Mouse (Mus musculus) brain, adult 2 months (tissue): Measurements from ENCODE around the gene Disp2.

Experiments used
- DNase-seq: peaks from one replicate; pipeline ENCODE4 v3.0.0; 2011; ENCODE audit warnings: low read depth, low spot score

Disp2 gene

DNA sequence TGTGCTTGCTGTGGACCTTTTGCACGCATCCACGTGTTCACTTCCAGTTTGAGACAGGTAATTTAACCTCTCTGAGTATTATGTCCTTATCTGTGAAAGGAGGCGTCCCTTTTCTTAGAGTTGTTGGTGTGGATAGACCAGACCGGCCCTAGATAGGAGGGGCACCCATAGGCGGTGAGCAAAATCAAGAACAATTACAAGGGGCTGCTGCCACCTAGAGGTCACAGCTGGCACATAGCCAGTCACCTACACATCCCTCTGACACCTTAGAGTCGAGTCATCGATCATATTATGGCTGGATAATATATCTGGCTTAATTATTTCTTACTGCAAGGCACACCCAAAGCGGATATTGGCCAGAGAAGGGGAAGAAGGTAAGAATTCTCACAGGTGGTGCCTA lies 19.7 kb upstream of the Disp2 start:
- DNase-seq: peak; percentile 79

DNA sequence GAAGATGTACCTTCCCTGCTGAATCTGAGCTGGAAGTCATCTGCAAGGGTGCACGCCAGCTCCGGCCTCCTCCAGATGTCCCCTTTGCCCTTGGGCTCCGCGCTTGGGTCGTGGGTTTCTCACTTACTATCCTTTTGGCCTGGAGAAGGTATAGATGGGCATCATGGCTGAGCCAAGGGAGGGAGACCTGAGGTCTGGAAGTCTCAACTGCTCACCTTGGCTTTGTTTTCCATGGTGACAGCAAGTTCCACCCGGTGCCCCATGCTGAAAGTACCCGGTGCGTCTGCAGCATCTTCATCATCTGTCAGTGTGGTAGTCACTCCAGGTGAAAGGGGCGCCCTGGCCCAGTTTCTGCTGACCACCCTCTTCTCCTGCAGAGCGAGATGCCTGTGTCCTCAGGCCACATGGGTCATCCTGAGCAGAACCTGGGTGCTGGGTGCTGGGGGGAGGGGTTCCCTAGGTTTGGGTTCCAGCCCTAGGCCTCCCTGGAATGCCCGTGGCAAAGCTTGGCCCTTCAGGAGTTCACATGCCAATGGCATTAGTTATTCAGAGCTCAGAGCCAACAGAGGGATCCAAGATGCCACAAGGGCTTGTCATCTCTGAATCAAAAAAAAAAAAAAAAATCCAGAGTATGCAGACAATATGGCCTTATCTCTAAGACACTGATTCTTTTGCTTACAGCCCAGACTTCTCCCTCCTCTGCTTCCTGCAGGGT lies 19.1 kb upstream of the Disp2 start:
- no peak for DNase-seq

DNA sequence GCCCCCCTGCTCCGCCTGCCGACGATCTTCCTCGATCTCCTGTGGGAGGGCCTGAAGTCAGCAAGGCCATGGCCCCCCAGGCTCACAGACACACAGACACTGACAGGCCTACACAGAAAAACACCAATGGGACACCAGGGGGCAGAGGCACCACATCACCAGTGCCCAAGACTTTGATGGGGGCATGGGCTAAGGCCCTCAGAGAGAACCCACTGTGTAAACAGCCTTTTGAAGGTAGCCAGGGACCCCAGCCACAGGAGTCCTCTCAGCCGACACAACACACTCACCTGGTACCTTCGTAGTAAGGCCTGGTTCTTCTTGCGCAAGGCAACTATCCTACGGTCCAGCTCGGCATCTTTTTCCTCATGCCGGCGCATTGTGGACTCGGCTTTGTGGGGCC lies 18.2 kb upstream of the Disp2 start:
- no peak for DNase-seq

DNA sequence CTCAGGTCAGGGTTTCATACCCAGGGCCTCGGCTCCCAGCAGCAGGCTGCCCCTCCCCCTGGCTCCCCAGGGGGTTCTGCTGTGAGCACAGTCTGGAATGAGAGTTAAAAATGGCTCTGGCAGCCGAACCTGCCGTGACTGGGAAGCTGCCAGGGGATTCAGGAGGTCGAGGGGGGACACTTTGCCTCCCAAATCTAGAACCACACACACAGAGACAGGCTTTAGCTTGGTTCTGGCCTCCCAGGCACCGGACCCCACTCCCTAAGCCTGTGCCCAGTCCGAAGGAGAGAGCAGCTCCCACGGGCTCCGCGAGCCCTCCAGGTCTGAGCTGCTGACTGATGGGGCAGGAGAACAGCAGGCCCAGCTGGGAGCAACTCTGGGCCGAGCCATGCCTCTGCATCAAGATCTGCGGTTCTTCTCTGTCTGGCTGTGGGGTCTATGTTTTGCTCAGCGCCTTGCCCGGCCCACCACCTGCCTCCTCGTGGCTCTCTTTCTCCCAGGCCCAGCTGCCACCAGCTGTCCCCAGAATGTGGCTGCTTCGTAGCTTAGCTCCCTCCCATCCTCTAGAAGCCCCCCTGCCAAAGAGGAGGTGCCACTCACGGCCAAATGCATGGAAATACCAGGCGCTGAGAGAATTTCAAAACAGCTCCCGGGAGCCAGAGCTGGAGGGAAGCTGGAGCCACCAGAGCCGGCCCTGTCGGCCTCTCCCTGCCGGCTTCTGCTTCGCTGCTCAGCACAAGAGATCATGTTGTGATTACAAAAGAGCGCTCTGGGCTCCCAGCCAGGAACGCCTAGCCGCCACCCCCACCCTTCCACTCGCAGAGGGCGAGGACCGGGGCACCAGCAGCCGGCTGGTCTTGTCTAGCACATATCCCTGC lies 17.4 kb upstream of the Disp2 start, which contains the start of gene Ccdc9b:
Ccdc9b (minus strand) TSS at position 756 of the 878 bp plus-strand sequence.
- peak; percentile 94 for DNase-seq

- no peak for DNase-seq
These were observed 16.8 kb upstream of the Disp2 start for GRCm38 (mm10) chr2:118762784-118763148.

DNA sequence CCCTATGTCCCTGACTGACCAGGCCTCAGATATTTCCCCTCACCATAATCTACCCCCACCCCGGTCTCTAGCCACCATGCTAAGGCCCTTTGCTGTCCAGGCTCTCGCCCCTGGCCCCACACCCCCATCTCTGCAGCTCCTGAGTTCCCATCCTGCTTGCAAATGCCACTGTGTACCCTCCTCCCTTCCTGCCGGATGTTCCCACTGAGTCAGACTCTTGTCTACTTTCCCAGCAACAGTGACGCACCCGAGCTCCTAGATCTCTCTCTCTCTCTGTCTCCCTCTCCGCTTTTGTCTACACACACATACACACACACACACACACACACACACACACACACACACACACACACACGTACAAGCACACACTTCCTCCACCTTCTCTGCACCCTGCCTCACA lies 16.1 kb upstream of the Disp2 start:
- peak; percentile 94 for DNase-seq

DNA sequence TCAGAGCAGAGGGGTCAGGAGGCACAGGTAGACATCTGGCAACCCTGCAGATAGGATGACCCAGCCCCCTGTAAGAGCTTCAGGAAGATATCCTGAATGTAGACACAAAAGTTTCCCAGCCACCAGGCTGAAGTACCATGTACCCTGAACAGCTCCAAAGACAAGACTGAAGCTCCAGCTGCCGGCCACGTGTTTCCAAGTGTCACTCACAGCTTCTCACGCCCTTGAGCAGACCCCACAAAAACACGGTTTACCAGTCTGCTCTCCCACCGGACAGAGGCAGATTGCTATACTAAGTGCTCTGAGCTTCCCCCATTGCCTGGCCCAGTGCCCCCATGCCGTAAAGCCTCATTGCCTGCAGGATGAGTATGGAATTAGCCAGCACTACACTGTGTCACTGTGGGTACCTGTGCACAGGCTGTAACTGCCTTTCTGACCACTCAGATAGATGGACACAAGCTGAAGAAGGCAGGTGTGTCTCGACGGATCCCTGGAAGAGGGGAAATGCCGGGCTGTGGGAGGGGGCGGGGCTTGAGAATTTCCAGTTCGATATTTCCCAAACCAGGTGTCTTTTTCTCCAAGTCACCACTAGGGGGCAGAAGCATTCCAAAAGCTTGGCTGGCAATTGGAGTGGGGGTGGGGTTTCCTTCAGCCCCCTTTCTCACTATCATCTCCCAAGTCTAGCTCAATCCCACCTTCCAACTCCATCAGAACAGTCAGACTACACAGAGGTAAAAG lies 15.3 kb upstream of the Disp2 start:
- DNase-seq: peak; percentile 83

- DNase-seq: no peak
These were observed 14.6 kb upstream of the Disp2 start for GRCm38 (mm10) chr2:118764875-118765274.

- no peak for DNase-seq
These were observed 13.2 kb upstream of the Disp2 start for GRCm38 (mm10) chr2:118766041-118767033.

DNA sequence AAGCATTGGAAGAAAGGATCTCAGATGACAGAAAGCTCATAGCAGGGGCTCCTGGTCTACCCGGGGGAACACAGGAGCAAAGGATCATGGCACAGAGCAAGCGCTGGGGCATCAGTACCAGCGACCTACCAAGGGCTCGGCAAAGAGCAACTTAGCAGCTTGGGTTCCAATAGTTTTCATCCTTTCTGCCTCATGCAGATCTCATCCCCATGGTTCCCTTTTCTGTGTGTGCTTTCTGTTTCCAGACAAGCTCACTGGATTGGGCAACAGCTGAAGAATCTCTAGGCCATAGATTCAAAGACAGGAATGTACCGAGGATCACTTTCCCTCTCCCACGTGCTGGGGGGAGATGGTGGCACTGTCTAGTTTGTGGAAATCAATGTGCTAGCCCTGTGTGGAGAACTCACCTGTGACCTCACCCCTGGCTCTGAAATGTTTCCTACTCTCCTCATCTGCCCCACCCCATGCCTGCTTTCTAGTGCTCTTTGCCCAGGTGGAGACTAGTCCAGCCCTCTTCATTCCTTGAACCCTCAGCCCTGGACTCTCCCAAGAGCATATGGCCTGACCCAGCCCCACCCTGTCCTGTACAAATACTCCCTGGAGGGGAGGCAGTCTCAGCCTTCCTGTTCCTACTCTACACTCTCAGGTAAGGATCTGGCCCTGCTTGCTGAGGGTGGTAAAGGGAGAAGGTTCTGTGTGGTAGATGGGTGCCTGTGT lies 7.2 kb upstream of the Disp2 start, which contains the start of gene Phgr1:
Phgr1 (plus strand) TSS at position 612 of the 717 bp plus-strand sequence.
- DNase-seq: no peak

DNA sequence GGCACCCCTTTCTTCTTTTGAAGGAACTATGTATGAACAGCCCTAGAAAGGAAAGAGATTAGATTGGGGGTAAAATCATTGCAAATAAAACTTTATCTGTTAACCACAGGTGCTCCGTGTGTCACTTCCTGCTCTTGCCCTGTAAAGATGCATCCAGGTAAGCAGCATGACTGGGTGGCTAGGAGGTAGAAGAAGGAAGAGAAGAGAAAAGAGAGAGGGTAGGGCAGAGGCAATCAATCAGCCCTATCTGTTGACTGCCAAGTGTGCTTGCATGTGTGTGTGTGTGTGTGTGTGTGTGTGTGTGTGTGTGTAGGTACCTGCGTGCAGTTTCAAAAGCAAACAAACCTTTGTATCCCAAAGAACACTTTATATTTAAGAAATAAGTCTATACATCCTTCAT lies 5.0 kb upstream of the Disp2 start:
- no peak for DNase-seq

- DNase-seq: peak; percentile 63
These were observed 4.1 kb upstream of the Disp2 start for GRCm38 (mm10) chr2:118775396-118775795.

DNA sequence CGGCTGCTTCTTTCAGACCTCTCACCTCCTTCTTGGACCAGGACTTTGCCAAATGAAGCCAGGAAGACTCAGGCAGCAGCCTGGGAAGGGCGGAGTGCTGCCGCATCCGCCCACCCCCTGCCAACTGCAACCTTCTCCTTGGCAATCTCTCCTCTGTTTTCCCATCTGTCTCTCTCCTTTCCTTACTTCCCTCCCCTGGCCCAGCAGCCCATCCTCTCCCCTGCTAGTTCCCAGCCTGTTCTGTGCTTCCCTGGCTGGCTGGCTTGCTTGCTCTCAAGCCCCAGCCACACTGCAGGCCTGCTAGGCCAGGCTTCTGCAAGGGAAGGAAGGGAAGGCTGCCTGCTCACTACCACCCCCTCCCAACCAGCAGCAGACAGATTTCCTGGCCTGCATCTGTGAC lies 3.7 kb upstream of the Disp2 start:
- peak; percentile 96 for DNase-seq

- no peak for DNase-seq
These were observed 3.2 kb upstream of the Disp2 start for GRCm38 (mm10) chr2:118776295-118776694.

DNA sequence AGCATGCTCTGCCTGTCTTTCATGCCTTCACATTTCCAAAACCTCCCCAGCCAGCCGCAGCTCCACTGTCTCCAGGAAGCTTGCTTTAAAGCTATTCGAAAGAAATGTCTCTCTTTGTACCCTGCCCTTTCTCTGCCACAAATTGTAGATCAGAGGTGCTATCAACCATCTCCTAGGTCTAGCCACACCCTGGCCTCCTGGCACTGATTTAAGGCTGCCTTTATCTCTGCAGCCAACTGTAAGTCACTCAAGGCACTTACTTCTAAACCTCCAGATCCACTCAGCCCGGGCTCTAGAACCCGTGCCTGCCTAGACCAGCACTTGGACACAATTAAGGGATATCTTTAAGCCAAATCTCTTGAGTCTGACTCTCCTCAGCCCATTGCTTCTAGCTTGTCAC lies 1.1 kb upstream of the Disp2 start:
- DNase-seq: no peak

DNA sequence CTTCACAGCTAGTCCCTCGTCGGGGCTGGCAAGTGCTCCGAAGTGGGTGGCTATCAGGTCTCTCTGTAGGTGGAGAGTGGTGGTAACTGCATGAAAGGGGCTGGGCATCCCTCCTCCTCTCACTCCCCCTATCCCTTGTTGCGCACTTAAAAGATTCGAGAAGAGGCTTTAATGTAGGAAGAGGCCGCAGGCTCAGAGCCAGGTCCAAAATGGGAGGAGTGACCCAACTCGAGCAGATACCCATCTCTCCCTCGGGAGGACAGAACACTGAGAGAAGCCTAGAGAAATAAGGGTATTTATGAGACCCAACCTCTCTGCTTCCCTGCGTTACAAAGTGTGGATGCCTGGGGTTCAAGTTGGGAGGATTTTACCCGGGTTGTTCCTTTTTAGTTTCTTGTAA lies 454 bp upstream of the Disp2 start:
- DNase-seq: peak; percentile 50

- peak; percentile 41 for DNase-seq
These were observed 1.6 kb downstream of the Disp2 start for GRCm38 (mm10) chr2:118781115-118781514.

GRCm38 (mm10) chr2:118782303-118782702 lies 2.8 kb downstream of the Disp2 start:
- no peak for DNase-seq

DNA sequence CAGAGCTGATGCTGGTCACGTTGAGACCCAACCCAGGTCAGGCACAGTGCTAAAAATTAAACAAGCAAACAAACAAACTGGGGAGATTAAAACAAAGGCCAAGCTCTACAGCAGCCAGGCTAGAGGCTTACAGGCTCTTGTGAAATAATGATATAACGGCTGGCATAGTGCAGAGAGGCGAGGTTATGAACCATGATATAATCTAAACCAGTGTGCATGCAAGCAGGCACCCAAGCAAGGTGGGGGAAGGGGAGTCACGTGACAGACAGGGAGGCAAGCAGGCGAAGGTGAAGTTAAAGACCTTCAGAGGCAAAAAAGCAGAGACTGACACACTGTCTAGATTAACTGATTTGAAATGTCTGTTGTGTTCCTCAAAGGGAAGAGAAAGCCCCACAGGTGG lies 3.6 kb downstream of the Disp2 start:
- no peak for DNase-seq

DNA sequence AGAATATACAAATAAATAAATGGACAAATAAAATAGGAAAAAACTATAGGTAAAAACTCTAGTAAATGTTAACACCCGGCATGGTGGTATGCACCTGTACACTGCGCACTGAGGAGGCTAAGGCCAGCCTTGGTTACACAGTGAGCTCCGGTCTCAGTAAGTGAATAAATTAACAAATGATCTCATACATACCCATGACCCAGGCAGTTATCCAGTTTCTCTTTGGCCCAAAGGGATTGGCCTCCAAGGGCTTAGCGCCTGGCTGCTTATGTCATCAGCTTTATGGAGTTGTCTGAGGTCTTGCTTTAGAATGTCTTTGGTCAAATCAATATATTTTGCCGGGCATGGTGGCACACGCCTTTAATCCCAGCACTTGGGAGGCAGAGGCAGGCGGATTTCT lies 4.1 kb downstream of the Disp2 start:
- no peak for DNase-seq
